Mouse (Mus musculus) kidney, adult 2 months (tissue): ENCODE measurements around the gene Timp3.

ENCODE experiments used
- CTCF ChIP-seq: fragments of 200-500 bp; conservative IDR thresholded peaks from 2 replicates; pipeline ENCODE4 v1.5.1; 2011; ENCODE audit warnings: low read depth, mild to moderate bottlenecking, control low read depth, low read length, moderate library complexity, mixed read lengths; ENCODE audit not compliant: insufficient read depth, insufficient read length
- POLR2A ChIP-seq: fragments of 200-500 bp; IDR thresholded peaks from one replicate; pipeline ENCODE4 v1.6.1; 2011; ENCODE audit warnings: low read depth, low read length, control low read depth

- TF ChIP-seq POLR2A (no peak), CTCF (no peak)
Observed at GRCm38 (mm10) chr10:86328691-86329090, 28.5 kb downstream of the Timp3 start.
